ENCODE assay signal across 28 mouse cellular contexts in genomic region chr3:62492568-62492967, GRCm38 (mm10). TPM values are rescaled to one million over a fixed set of nuclear protein-coding genes. Genes with fewer than 3 reads are reported as not detected.
DNase-seq lines count a peak whose midpoint lies in the region; ATAC-seq and TF ChIP-seq lines count a peak whose summit lies in the region.
"Had no signal": no experiment of that assay in that cellular context is flagged by ENCODE, and none has a peak within 500 bp of the region (broad histone marks: within the 10 kb centered on the region; RNA-seq: fewer than 3 reads in every experiment).

No protein-coding gene starts in this region.

- peaks cover 2% of the 10 kb centered on the region for H3K36me3 ChIP-seq in testis, adult 2 months (ENCODE audit: control insufficient read depth, insufficient read depth, low read length)

- ATAC-seq in hematopoietic stem cell, adult 5-6 weeks (replicated peaks in 1 of 2; ENCODE audit: insufficient read depth in 1 of 2, low FRiP score in 2 of 2, low TSS enrichment in 1 of 2, low read depth in 1 of 2, poor library complexity in 2 of 2, severe bottlenecking in 2 of 2) = peak; percentile 37 to 86; a peak in 3 of 4 replicates
- ATAC-seq in monocyte, adult 5-6 weeks (replicated peaks; ENCODE audit: insufficient number of reproducible peaks, low FRiP score, low TSS enrichment, poor library complexity, severe bottlenecking) = peak; percentile 63
- ATAC-seq: activated CD4-positive, CD25-positive, alpha-beta regulatory T cell, adult 4 months; forebrain, postnatal 0 days; hindbrain, embryonic 16.5 days; intestine, embryonic 15.5 days had no signal

- H3K27me3 ChIP-seq in testis, adult 2 months (ENCODE audit: control insufficient read depth, insufficient read depth, low read length) = no peaks in the 10 kb centered on the region
- H3K27me3 ChIP-seq: embryonic facial prominence, embryonic 13.5 days; forebrain, embryonic 12.5 days; hindbrain, embryonic 13.5 days; intestine, embryonic 15.5 days had no signal

- no peak for TF ChIP-seq POLR2A in testis, adult 2 months (IDR thresholded peaks at IDR 0.05; ENCODE audit: control insufficient read depth, low read depth, low read length)

- no peak overlapping the region for H3K27ac ChIP-seq in testis, adult 2 months (ENCODE audit: control insufficient read depth, insufficient read depth, low read depth, low read length)
- H3K27ac ChIP-seq: embryonic facial prominence, embryonic 10.5 days; embryonic facial prominence, embryonic 13.5 days; forebrain, embryonic 12.5 days; gastrocnemius, adult 2 months; heart, embryonic 10.5 days; hindbrain, embryonic 10.5 days; hindbrain, embryonic 13.5 days; intestine, embryonic 15.5 days had no signal

- peak overlapping the region; percentile 18; the same call in 1 of the 2 replicates for H3K4me3 ChIP-seq in testis, adult 2 months (ENCODE audit: control insufficient read depth, low read depth, low read length)
- H3K4me3 ChIP-seq: embryonic facial prominence, embryonic 10.5 days; embryonic facial prominence, embryonic 13.5 days; erythroblast, embryonic 14.5 days; forebrain, embryonic 12.5 days; gastrocnemius, adult 2 months; heart, embryonic 10.5 days; hindbrain, embryonic 10.5 days; hindbrain, embryonic 13.5 days; intestine, embryonic 15.5 days had no signal

- no peak for DNase-seq in testis, postnatal 14 days (ENCODE audit: low spot score)
- no peak for DNase-seq in adrenal gland, postnatal 25 days
- no peak for DNase-seq in heart, adult 8-10 months (ENCODE audit: low spot score)
- DNase-seq in cerebellum, adult 8-10 months = no peak
- DNase-seq: adrenal gland, adult 8-10 months; adrenal gland, postnatal 36 days; B cell, adult 2 months; cerebellum, adult 18-20 months; cerebellum, adult 9-11 months; cerebellum, postnatal 25 days; embryo, embryonic 11 days; forebrain, postnatal 0 days; gastrocnemius, adult 2 months; gastrocnemius, postnatal 14 days; heart, adult 18-20 months had no signal

- no peak for TF ChIP-seq CTCF in testis, adult 2 months (IDR thresholded peaks at IDR 0.05; ENCODE audit: control insufficient read depth, insufficient read depth, insufficient replicate concordance, low read depth, low read length)

- H3K4me1 ChIP-seq in testis, adult 2 months (ENCODE audit: control insufficient read depth, insufficient read depth, low read length) = no peaks in the 10 kb centered on the region
- H3K4me1 ChIP-seq: embryonic facial prominence, embryonic 10.5 days; embryonic facial prominence, embryonic 13.5 days; forebrain, embryonic 12.5 days; heart, embryonic 10.5 days; hindbrain, embryonic 10.5 days; hindbrain, embryonic 13.5 days; intestine, embryonic 15.5 days had no signal

RNA-seq across cellular contexts. Expression of gene Dhx36, which starts 14.2 kb away (rescaled TPM):
- polyA plus RNA-seq in testis, adult 2 months (2012; rRNA removed) = 5.2 and 6.4 TPM in 2 replicates
- 58.7 and 60.5 TPM in 2 replicates for total RNA-seq in hematopoietic stem cell, adult 5-6 weeks (2017)
- 57.8 to 65.3 TPM (median 58.7 TPM) in 3 replicates for total RNA-seq in monocyte, adult 5-6 weeks (2017)
- 36.9 and 39.6 TPM in 2 replicates for total RNA-seq in adrenal gland, postnatal 25 days (2021)
- total RNA-seq in heart, adult 8-10 months (2022) = 10 to 100 TPM; 13.8 to 18.9 (median 16.7) TPM
